Mouse (Mus musculus): ENCODE measurements at regions not wholly inside any gene's neighbourhood (a gene's known extent, or its start where the extent isn't known, plus 50 kb on each side); places are given as distances from the start of the nearest gene placed in this dataset.

DNA sequence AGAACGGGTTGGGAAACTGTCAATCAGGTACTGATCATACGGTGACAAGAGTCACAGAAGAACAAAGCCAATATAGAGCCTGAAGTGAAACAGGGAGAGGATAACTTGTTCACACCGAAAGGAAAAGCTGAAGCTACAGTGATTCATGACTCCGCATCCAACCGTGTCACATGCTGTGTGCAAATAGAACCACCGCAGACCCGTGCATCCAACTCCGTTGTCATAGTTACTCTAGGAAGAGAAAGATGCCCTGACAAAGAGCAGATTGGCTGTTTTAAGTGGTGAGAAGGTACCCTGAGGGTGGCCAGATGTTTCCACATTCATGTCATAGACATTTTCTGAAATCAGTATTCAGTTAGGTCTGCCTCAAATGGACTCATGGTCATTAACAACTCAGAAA is 85.1 kb downstream of the Tsen15 start:
- TF ChIP-seq CTCF (conservative IDR thresholded peaks at IDR 0.05; ENCODE audit: insufficient read depth, insufficient read length, low read depth, low read length), result no peak
- no peak for TF ChIP-seq POLR2A (IDR thresholded peaks at IDR 0.05; ENCODE audit: low read depth, low read length)

All from kidney, adult 2 months (tissue).